Mouse (Mus musculus): Measurements from ENCODE around the gene Bmpr1a. TPM values are rescaled to one million over a fixed set of nuclear protein-coding genes. Genes with fewer than 3 reads are reported as not detected.

Bmpr1a gene
- polyA plus RNA-seq, 1 experiment from 2014 or later = 51.1 TPM

GRCm38 (mm10) chr14:34508187-34508840 is 5.2 kb upstream of the Bmpr1a start:
- no peak for TF ChIP-seq CTCF (IDR thresholded peaks at IDR 0.05; ENCODE audit: low read depth)
- Histone ChIP-seq H3K9ac (no peak overlapping the region), H3K36me3 (ENCODE audit: insufficient read depth) (no peaks in the 10 kb centered on the region), H3K4me2 (peak overlapping the region; percentile 29; the same call in 1 of the 2 replicates), H3K4me3 (ENCODE audit: low read depth, low read length) (no peak overlapping the region), H3K9me3 (ENCODE audit: low read depth, low read length) (no peaks in the 10 kb centered on the region), H3K4me1 (ENCODE audit: insufficient read depth) (peaks cover 5% of the 10 kb centered on the region; the same call in 1 of the 2 replicates), H3K27me3 (ENCODE audit: insufficient read depth, low read length) (no peaks in the 10 kb centered on the region), H3K27ac (ENCODE audit: low read depth) (no peak overlapping the region)
- WGBS = 27% methylated on average over 4 of the region's 4 CpGs
- DNase-seq (no peak), ATAC-seq (ENCODE audit: insufficient read depth) (no peak; the same call in 1 of the 2 replicates)

DNA sequence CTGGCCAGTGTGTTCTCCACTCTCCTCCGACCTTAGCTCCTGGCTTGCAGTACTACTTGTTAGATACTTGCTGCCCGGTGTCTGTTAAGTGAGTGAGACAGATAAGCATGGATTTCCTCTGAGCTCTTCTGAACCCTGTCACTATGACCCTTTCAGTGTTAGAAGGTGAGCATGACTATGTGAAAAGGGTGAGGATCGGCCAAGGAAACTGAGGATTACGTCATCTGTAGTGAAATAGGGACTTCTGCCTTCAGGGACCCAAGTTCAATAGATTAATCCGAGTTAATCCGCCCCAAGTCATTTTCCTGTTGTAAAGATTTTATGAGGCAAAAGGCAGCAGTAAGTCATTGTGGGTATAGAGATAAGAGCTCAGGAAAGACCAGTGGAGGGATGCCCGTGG is 2.2 kb upstream of the Bmpr1a start:
- no peak for TF ChIP-seq CTCF (IDR thresholded peaks at IDR 0.05; ENCODE audit: low read depth)
- Histone ChIP-seq H3K27ac (ENCODE audit: low read depth) (no peak overlapping the region), H3K36me3 (ENCODE audit: insufficient read depth) (no peaks in the 10 kb centered on the region), H3K9ac (no peak overlapping the region), H3K9me3 (ENCODE audit: low read depth, low read length) (no peaks in the 10 kb centered on the region), H3K27me3 (ENCODE audit: insufficient read depth, low read length) (no peaks in the 10 kb centered on the region), H3K4me3 (ENCODE audit: low read depth, low read length) (no peak overlapping the region), H3K4me1 (ENCODE audit: insufficient read depth) (peaks cover 6% of the 10 kb centered on the region; the same call in 1 of the 2 replicates), H3K4me2 (no peak overlapping the region)
- DNase-seq = no peak
- no peak for ATAC-seq (ENCODE audit: insufficient read depth)
- 58% methylated on average over 7 of the region's 7 CpGs for WGBS

DNA sequence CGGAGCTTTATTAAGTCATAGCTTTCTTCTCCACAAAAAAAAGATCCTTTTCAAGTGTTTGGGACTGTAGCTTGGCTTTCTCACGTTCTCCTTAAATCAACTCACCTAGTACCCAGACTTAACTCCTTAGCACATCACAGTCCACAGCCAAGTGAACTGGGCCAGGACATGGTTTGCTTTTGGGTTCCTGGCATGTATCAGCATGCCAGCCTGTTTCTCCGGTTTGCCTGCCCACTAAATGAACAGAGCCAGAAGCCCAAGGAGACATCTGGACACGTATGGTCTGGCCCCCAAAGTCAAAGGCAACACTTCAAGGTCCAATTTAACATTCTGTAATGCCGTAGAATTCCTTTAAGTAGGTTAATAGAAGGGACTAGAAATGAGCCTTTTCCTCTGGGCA is 1.2 kb upstream of the Bmpr1a start:
- no peaks in the 10 kb centered on the region for H3K36me3 ChIP-seq (ENCODE audit: insufficient read depth)
- TF ChIP-seq CTCF (IDR thresholded peaks at IDR 0.05; ENCODE audit: low read depth) = no peak
- no peak overlapping the region for H3K4me2 ChIP-seq
- H3K9ac ChIP-seq = no peak overlapping the region
- peaks cover 13% of the 10 kb centered on the region; the same call in 1 of the 2 replicates for H3K4me1 ChIP-seq (ENCODE audit: insufficient read depth)
- DNase-seq = no peak
- ATAC-seq (ENCODE audit: insufficient read depth) = no peak
- no peaks in the 10 kb centered on the region for H3K9me3 ChIP-seq (ENCODE audit: low read depth, low read length)
- H3K27ac ChIP-seq (ENCODE audit: low read depth) = no peak overlapping the region
- H3K4me3 ChIP-seq (ENCODE audit: low read depth, low read length) = no peak overlapping the region
- WGBS = 80% methylated on average over 5 of the region's 5 CpGs
- no peaks in the 10 kb centered on the region for H3K27me3 ChIP-seq (ENCODE audit: insufficient read depth, low read length)

- WGBS = 55% methylated on average over 6 of the region's 6 CpGs
- peak overlapping the region; percentile 91; the same call in 1 of the 2 replicates for H3K4me3 ChIP-seq (ENCODE audit: low read depth, low read length)
- H3K9ac ChIP-seq = peak overlapping the region; percentile 98; the same call in 1 of the 2 replicates
- no peaks in the 10 kb centered on the region for H3K36me3 ChIP-seq (ENCODE audit: insufficient read depth)
- peak; percentile 33 for DNase-seq
- peak overlapping the region; percentile 72 for H3K4me2 ChIP-seq
- H3K9me3 ChIP-seq (ENCODE audit: low read depth, low read length) = no peaks in the 10 kb centered on the region
- H3K27ac ChIP-seq (ENCODE audit: low read depth) = peak overlapping the region; percentile 98; the same call in 1 of the 2 replicates
- H3K27me3 ChIP-seq (ENCODE audit: insufficient read depth, low read length) = no peaks in the 10 kb centered on the region
- TF ChIP-seq CTCF (IDR thresholded peaks at IDR 0.05; ENCODE audit: low read depth) = no peak
- peaks cover 14% of the 10 kb centered on the region; the same call in 1 of the 2 replicates for H3K4me1 ChIP-seq (ENCODE audit: insufficient read depth)
- no peak for ATAC-seq (ENCODE audit: insufficient read depth)
These were observed 618 bp upstream of the Bmpr1a start for GRCm38 (mm10) chr14:34503759-34504158.

DNA sequence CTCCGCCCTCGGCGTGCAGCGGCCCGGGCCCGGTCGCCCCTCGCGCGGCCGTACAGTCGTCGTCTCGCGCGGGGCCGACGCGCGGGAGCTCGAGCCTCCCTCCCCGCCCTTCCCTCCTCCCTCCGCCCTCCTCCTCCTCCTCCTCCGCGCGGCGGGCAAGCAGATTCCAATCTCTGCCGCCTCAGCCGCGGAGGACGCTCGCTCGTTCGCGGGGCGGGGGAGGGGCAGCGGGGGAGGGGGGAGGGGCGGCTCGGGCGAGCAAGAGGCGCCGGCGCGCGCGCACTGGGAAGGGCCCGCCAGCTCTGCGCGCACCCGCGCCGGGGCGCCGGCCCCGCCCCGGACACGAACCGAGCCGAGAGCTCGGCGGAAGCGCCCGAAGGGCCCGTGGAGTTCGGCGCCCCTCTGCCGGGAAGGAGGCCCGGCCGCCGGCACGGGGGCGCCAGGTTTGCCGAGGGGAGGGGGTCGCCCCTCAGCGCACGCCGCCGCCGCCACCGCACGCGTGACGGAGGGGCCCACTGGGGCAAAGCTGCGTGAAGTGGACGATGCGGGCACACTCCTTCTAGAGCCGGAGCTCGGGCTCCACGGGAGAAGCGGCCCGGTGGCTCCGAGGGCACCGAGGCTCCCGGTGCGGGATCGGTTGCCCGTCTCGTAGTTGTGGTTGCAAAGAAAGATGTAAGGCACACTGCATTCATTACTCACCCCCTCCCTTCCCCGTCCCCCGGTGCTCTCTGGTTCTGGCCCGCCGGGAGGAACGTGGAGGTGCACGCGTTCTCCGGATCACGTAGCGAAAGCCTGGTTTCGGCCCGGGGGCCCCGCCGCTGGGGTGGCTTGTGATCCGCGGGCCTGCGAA is 441 bp downstream of the Bmpr1a start:
- H3K4me1 ChIP-seq (ENCODE audit: insufficient read depth) = peaks cover 15% of the 10 kb centered on the region; the same call in 1 of the 2 replicates

DNA sequence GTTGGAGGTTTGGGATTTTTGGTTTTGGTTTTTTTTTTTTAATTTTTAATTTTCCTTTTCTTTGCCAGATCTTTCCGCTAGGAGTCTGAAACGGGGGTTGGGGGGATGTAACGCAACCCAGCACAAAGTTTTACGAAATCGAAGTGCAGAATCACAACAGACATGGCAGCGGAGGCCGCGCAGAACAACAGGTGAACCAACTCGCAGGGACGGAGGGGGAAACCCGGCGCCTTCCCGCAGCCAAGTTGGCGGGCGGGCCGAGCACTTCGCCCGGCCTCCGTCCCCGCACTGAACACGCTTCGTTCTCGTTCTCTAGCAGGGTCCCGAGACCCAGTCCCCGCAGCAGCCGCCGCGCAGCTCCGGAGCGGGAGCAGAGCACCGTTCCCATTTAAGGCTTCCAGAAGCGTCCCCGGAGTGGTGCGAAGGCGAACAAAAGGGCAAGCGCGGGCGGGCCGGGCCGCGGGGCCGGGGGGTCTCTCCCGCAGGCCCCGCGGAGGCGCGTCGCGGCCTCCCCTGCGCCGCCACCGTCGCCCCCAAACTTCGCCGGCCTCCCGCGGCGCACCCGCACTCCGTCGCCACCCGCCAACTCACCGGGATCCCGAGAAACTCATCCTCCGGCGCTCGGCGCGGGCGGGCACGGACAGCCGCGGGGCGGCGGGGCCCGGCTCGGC is 1.2 kb downstream of the Bmpr1a start:
- peaks cover 19% of the 10 kb centered on the region; the same call in 1 of the 2 replicates for H3K4me1 ChIP-seq (ENCODE audit: insufficient read depth)
- H3K9me3 ChIP-seq (ENCODE audit: low read depth, low read length) = no peaks in the 10 kb centered on the region
- DNase-seq (peak; percentile 60), ATAC-seq (ENCODE audit: insufficient read depth) (no peak; the same call in 1 of the 2 replicates)
- H3K9ac ChIP-seq = peak overlapping the region; percentile 98
- under 1% methylated on average over 77 of the region's 77 CpGs for WGBS
- peak overlapping the region; percentile 98 for H3K27ac ChIP-seq (ENCODE audit: low read depth)
- H3K27me3 ChIP-seq (ENCODE audit: insufficient read depth, low read length) = no peaks in the 10 kb centered on the region
- peak overlapping the region; percentile 91 for H3K4me3 ChIP-seq (ENCODE audit: low read depth, low read length)
- no peaks in the 10 kb centered on the region for H3K36me3 ChIP-seq (ENCODE audit: insufficient read depth)
- TF ChIP-seq CTCF (IDR thresholded peaks at IDR 0.05; ENCODE audit: low read depth) = no peak
- peak overlapping the region; percentile 72 for H3K4me2 ChIP-seq

More for the DNA sequence above, 441 bp downstream of the Bmpr1a start:
- Histone ChIP-seq H3K27me3 (ENCODE audit: insufficient read depth, low read length) (no peaks in the 10 kb centered on the region), H3K9ac (peak overlapping the region; percentile 98), H3K4me2 (peak overlapping the region; percentile 72), H3K27ac (ENCODE audit: low read depth) (peak overlapping the region; percentile 98), H3K9me3 (ENCODE audit: low read depth, low read length) (no peaks in the 10 kb centered on the region), H3K4me3 (ENCODE audit: low read depth, low read length) (peak overlapping the region; percentile 91), H3K36me3 (ENCODE audit: insufficient read depth) (no peaks in the 10 kb centered on the region)
- peak; percentile 95 for DNase-seq
- under 1% methylated on average over 71 of the region's 115 CpGs for WGBS
- peak; percentile 88 for ATAC-seq (ENCODE audit: insufficient read depth)
- TF ChIP-seq CTCF (IDR thresholded peaks at IDR 0.05; ENCODE audit: low read depth) = no peak

Data from lung, embryonic 14.5 days (tissue).